Mouse (Mus musculus) skeletal muscle tissue, adult 2 months (tissue): ENCODE measurements around the gene Emc9.

Experiments used
- DNase-seq: peaks from one replicate; pipeline ENCODE4 v3.0.0-alpha.2; 2012; ENCODE audit warnings: low read depth, low spot score

Gene Emc9

GRCm38 (mm10) chr14:55560202-55561073 is 24.7 kb downstream of the Emc9 start, which contains the start of gene A730061H03Rik:
Gene A730061H03Rik (minus strand): TSS chr14:55560406.
- DNase-seq: peak; percentile 99

- DNase-seq: peak; percentile 95
Observed at GRCm38 (mm10) chr14:55559799-55560201, 25.3 kb downstream of the Emc9 start, which contains the start of gene Dcaf11. Gene Dcaf11 (plus strand): TSS chr14:55560006.

GRCm38 (mm10) chr14:55558740-55559448 is 26.2 kb downstream of the Emc9 start:
- no peak for DNase-seq

GRCm38 (mm10) chr14:55557587-55557986 is 27.5 kb downstream of the Emc9 start:
- no peak for DNase-seq

- DNase-seq: peak; percentile 78
Observed at GRCm38 (mm10) chr14:55557003-55557402, 28.1 kb downstream of the Emc9 start.

- no peak for DNase-seq
Observed at GRCm38 (mm10) chr14:55555788-55556187, 29.3 kb downstream of the Emc9 start.

GRCm38 (mm10) chr14:55554635-55555034 is 30.5 kb downstream of the Emc9 start:
- DNase-seq: no peak

- no peak for DNase-seq
Observed at GRCm38 (mm10) chr14:55551794-55552193, 33.3 kb downstream of the Emc9 start.

GRCm38 (mm10) chr14:55551347-55551746 is 33.8 kb downstream of the Emc9 start:
- DNase-seq: no peak

- no peak for DNase-seq
Observed at GRCm38 (mm10) chr14:55550191-55550590, 34.9 kb downstream of the Emc9 start.

- no peak for DNase-seq
Observed at GRCm38 (mm10) chr14:55544334-55544733, 40.8 kb downstream of the Emc9 start.

- DNase-seq: no peak
Observed at GRCm38 (mm10) chr14:55542268-55542667, 42.8 kb downstream of the Emc9 start.

GRCm38 (mm10) chr14:55540787-55541321 is 44.2 kb downstream of the Emc9 start:
- peak; percentile 77 for DNase-seq

GRCm38 (mm10) chr14:55540067-55540786 is 44.9 kb downstream of the Emc9 start, which contains the start of gene Pck2:
Gene Pck2 (plus strand): TSS chr14:55540266.
- DNase-seq: peak; percentile 87

- no peak for DNase-seq
Observed at GRCm38 (mm10) chr14:55536116-55536745, 48.9 kb downstream of the Emc9 start.
